Mouse (Mus musculus): ENCODE measurements around the gene Nrp1. TPM values are rescaled to one million over a fixed set of nuclear protein-coding genes. Genes with fewer than 3 reads are reported as not detected.

The Nrp1 gene
- 70.5 and 73.6 TPM in 2 replicates for polyA plus RNA-seq (2016; fragmentation: Nextera tagmentation; extraction: Ambion mirVana)

- no peaks in the 10 kb centered on the region for H3K27me3 ChIP-seq
- 0 out of 2 replicates have a peak, but pooled peaks have one; percentile 11 for ATAC-seq (ENCODE audit: insufficient number of reproducible peaks, insufficient read depth, low FRiP score, low TSS enrichment)
- under 1% methylated on average over 21 of the region's 21 CpGs for WGBS
These were observed at the start of gene Nrp1 for GRCm38 (mm10) chr8:128358406-128358755. TSS of gene Nrp1 (plus strand) at chr8:128358604.

GRCm38 (mm10) chr8:128320797-128321196 lies 37.6 kb upstream of the Nrp1 start:
- 83% methylated on average over 2 of the region's 2 CpGs for WGBS
- no peak overlapping the region for H3K4me2 ChIP-seq (replicated peaks)
- ATAC-seq (ENCODE audit: insufficient number of reproducible peaks, insufficient read depth, low FRiP score, low TSS enrichment), result no peak
- no peaks in the 10 kb centered on the region for H3K4me1 ChIP-seq
- no peaks in the 10 kb centered on the region for H3K9me3 ChIP-seq
- no peak overlapping the region for H3K4me3 ChIP-seq
- no peaks in the 10 kb centered on the region for H3K36me3 ChIP-seq
- H3K9ac ChIP-seq, result no peak overlapping the region
- H3K27me3 ChIP-seq, result no peaks in the 10 kb centered on the region
- no peak overlapping the region for H3K27ac ChIP-seq

More at GRCm38 (mm10) chr8:128358406-128358755, at the start of gene Nrp1:
- Histone ChIP-seq H3K4me1 (peaks cover 20% of the 10 kb centered on the region; the same call in 1 of the 2 replicates), H3K36me3 (no peaks in the 10 kb centered on the region), H3K9ac (peak within 1 kb of the TSS; percentile 82), H3K4me3 (peak within 1 kb of the TSS; percentile 74), H3K27ac (peak within 1 kb of the TSS; percentile 91), H3K4me2 (replicated peaks) (peak within 1 kb of the TSS; percentile 99), H3K9me3 (no peaks in the 10 kb centered on the region)

- Histone ChIP-seq H3K9me3 (no peaks in the 10 kb centered on the region), H3K27ac (no peak overlapping the region), H3K4me2 (replicated peaks) (no peak overlapping the region), H3K4me3 (no peak overlapping the region), H3K4me1 (peaks cover 4% of the 10 kb centered on the region; the same call in 1 of the 2 replicates), H3K36me3 (no peaks in the 10 kb centered on the region), H3K27me3 (no peaks in the 10 kb centered on the region), H3K9ac (no peak overlapping the region)
- ATAC-seq (ENCODE audit: insufficient number of reproducible peaks, insufficient read depth, low FRiP score, low TSS enrichment), result no peak
- 93% methylated on average over 1 of the region's 1 CpGs for WGBS
These were observed 31.1 kb upstream of the Nrp1 start for GRCm38 (mm10) chr8:128327281-128327680.

- Histone ChIP-seq H3K36me3 (no peaks in the 10 kb centered on the region), H3K4me3 (no peak overlapping the region), H3K4me2 (replicated peaks) (no peak overlapping the region), H3K4me1 (peaks cover 4% of the 10 kb centered on the region; the same call in 1 of the 2 replicates), H3K27me3 (no peaks in the 10 kb centered on the region), H3K9ac (no peak overlapping the region), H3K27ac (no peak overlapping the region), H3K9me3 (no peaks in the 10 kb centered on the region)
- WGBS, result 14% methylated on average over 2 of the region's 2 CpGs
- ATAC-seq (ENCODE audit: insufficient number of reproducible peaks, insufficient read depth, low FRiP score, low TSS enrichment), result no peak
These were observed 30.5 kb upstream of the Nrp1 start for GRCm38 (mm10) chr8:128327922-128328321.

GRCm38 (mm10) chr8:128329502-128329901 lies 28.9 kb upstream of the Nrp1 start:
- Histone ChIP-seq H3K27ac (no peak overlapping the region), H3K36me3 (no peaks in the 10 kb centered on the region), H3K4me3 (no peak overlapping the region), H3K27me3 (no peaks in the 10 kb centered on the region), H3K4me2 (replicated peaks) (no peak overlapping the region), H3K9me3 (no peaks in the 10 kb centered on the region), H3K9ac (no peak overlapping the region), H3K4me1 (peaks cover 4% of the 10 kb centered on the region; the same call in 1 of the 2 replicates)
- WGBS, result 89% methylated on average over 3 of the region's 3 CpGs
- ATAC-seq (ENCODE audit: insufficient number of reproducible peaks, insufficient read depth, low FRiP score, low TSS enrichment), result no peak

GRCm38 (mm10) chr8:128335976-128336375 lies 22.4 kb upstream of the Nrp1 start:
- Histone ChIP-seq H3K4me3 (no peak overlapping the region), H3K27ac (no peak overlapping the region), H3K36me3 (no peaks in the 10 kb centered on the region), H3K9ac (no peak overlapping the region), H3K27me3 (no peaks in the 10 kb centered on the region), H3K4me1 (no peaks in the 10 kb centered on the region), H3K9me3 (no peaks in the 10 kb centered on the region), H3K4me2 (replicated peaks) (no peak overlapping the region)
- 83% methylated on average over 3 of the region's 3 CpGs for WGBS
- no peak for ATAC-seq (ENCODE audit: insufficient number of reproducible peaks, insufficient read depth, low FRiP score, low TSS enrichment)

GRCm38 (mm10) chr8:128338951-128339350 lies 19.5 kb upstream of the Nrp1 start:
- Histone ChIP-seq H3K4me3 (no peak overlapping the region), H3K4me1 (no peaks in the 10 kb centered on the region), H3K36me3 (no peaks in the 10 kb centered on the region), H3K27me3 (no peaks in the 10 kb centered on the region), H3K27ac (no peak overlapping the region), H3K4me2 (replicated peaks) (no peak overlapping the region), H3K9ac (no peak overlapping the region), H3K9me3 (no peaks in the 10 kb centered on the region)
- ATAC-seq (ENCODE audit: insufficient number of reproducible peaks, insufficient read depth, low FRiP score, low TSS enrichment), result no peak

- no peak overlapping the region for H3K9ac ChIP-seq
- no peak overlapping the region for H3K4me3 ChIP-seq
- no peaks in the 10 kb centered on the region for H3K36me3 ChIP-seq
- ATAC-seq (ENCODE audit: insufficient number of reproducible peaks, insufficient read depth, low FRiP score, low TSS enrichment), result no peak
- H3K27ac ChIP-seq, result no peak overlapping the region
- WGBS, result 89% methylated on average over 3 of the region's 3 CpGs
- no peaks in the 10 kb centered on the region for H3K4me1 ChIP-seq
- H3K9me3 ChIP-seq, result no peaks in the 10 kb centered on the region
- no peaks in the 10 kb centered on the region for H3K27me3 ChIP-seq
- no peak overlapping the region for H3K4me2 ChIP-seq (replicated peaks)
These were observed 18.9 kb upstream of the Nrp1 start for GRCm38 (mm10) chr8:128339521-128339920.

- no peak overlapping the region for H3K4me2 ChIP-seq (replicated peaks)
- no peaks in the 10 kb centered on the region for H3K9me3 ChIP-seq
- H3K27ac ChIP-seq, result no peak overlapping the region
- H3K9ac ChIP-seq, result no peak overlapping the region
- H3K4me3 ChIP-seq, result no peak overlapping the region
- no peaks in the 10 kb centered on the region for H3K27me3 ChIP-seq
- no peaks in the 10 kb centered on the region for H3K4me1 ChIP-seq
- no peak for ATAC-seq (ENCODE audit: insufficient number of reproducible peaks, insufficient read depth, low FRiP score, low TSS enrichment)
- no peaks in the 10 kb centered on the region for H3K36me3 ChIP-seq
These were observed 8.0 kb upstream of the Nrp1 start for GRCm38 (mm10) chr8:128350405-128350804.

- Histone ChIP-seq H3K27me3 (no peaks in the 10 kb centered on the region), H3K4me1 (no peaks in the 10 kb centered on the region), H3K27ac (no peak overlapping the region), H3K9ac (no peak overlapping the region), H3K4me2 (replicated peaks) (no peak overlapping the region), H3K4me3 (no peak overlapping the region), H3K9me3 (no peaks in the 10 kb centered on the region), H3K36me3 (no peaks in the 10 kb centered on the region)
- no peak for ATAC-seq (ENCODE audit: insufficient number of reproducible peaks, insufficient read depth, low FRiP score, low TSS enrichment)
These were observed 7.2 kb upstream of the Nrp1 start for GRCm38 (mm10) chr8:128351211-128351610.

GRCm38 (mm10) chr8:128352821-128353220 lies 5.6 kb upstream of the Nrp1 start:
- Histone ChIP-seq H3K36me3 (no peaks in the 10 kb centered on the region), H3K9me3 (no peaks in the 10 kb centered on the region), H3K27me3 (no peaks in the 10 kb centered on the region), H3K27ac (no peak overlapping the region), H3K4me2 (replicated peaks) (no peak overlapping the region), H3K4me3 (no peak overlapping the region), H3K9ac (no peak overlapping the region), H3K4me1 (peaks cover 11% of the 10 kb centered on the region; the same call in 1 of the 2 replicates)
- ATAC-seq (ENCODE audit: insufficient number of reproducible peaks, insufficient read depth, low FRiP score, low TSS enrichment), result no peak
- WGBS, result 76% methylated on average over 2 of the region's 2 CpGs

- H3K4me3 ChIP-seq, result no peak overlapping the region
- H3K4me1 ChIP-seq, result peaks cover 12% of the 10 kb centered on the region; the same call in 1 of the 2 replicates
- 9% methylated on average over 1 of the region's 1 CpGs for WGBS
- H3K9ac ChIP-seq, result no peak overlapping the region
- no peak overlapping the region for H3K4me2 ChIP-seq (replicated peaks)
- H3K36me3 ChIP-seq, result no peaks in the 10 kb centered on the region
- H3K27ac ChIP-seq, result no peak overlapping the region
- no peaks in the 10 kb centered on the region for H3K27me3 ChIP-seq
- ATAC-seq (ENCODE audit: insufficient number of reproducible peaks, insufficient read depth, low FRiP score, low TSS enrichment), result no peak
- H3K9me3 ChIP-seq, result no peaks in the 10 kb centered on the region
These were observed 4.4 kb upstream of the Nrp1 start for GRCm38 (mm10) chr8:128353999-128354398.

GRCm38 (mm10) chr8:128355091-128355490 lies 3.3 kb upstream of the Nrp1 start:
- peaks cover 12% of the 10 kb centered on the region; the same call in 1 of the 2 replicates for H3K4me1 ChIP-seq
- no peak overlapping the region for H3K4me2 ChIP-seq (replicated peaks)
- 89% methylated on average over 1 of the region's 1 CpGs for WGBS
- no peaks in the 10 kb centered on the region for H3K36me3 ChIP-seq
- H3K9ac ChIP-seq, result no peak overlapping the region
- no peak overlapping the region for H3K27ac ChIP-seq
- no peaks in the 10 kb centered on the region for H3K9me3 ChIP-seq
- no peaks in the 10 kb centered on the region for H3K27me3 ChIP-seq
- no peak overlapping the region for H3K4me3 ChIP-seq
- no peak for ATAC-seq (ENCODE audit: insufficient number of reproducible peaks, insufficient read depth, low FRiP score, low TSS enrichment)

Data from embryonic facial prominence, embryonic 12.5 days (tissue).